Mouse (Mus musculus): Measurements from ENCODE around the gene Gfod1. TPM values are rescaled to one million over a fixed set of nuclear protein-coding genes. Genes with fewer than 3 reads are reported as not detected.

Gfod1 gene
- total RNA-seq, 1 experiment from 2014 or later = 9.0 TPM

- no peak for DNase-seq
Measured at GRCm38 (mm10) chr13:43152005-43152520, 151.9 kb downstream of the Gfod1 start.

GRCm38 (mm10) chr13:43149661-43150060, 154.3 kb downstream of the Gfod1 start:
- DNase-seq = no peak

- DNase-seq = no peak
Measured at GRCm38 (mm10) chr13:43148692-43149091, 155.3 kb downstream of the Gfod1 start.

- DNase-seq = no peak
Measured at GRCm38 (mm10) chr13:43146515-43147258, 157.3 kb downstream of the Gfod1 start.

Other genes starting within 250 kb of the Gfod1 start
- gene Tbc1d7, start 132.7 kb downstream of the Gfod1 start, total RNA-seq (2021) = 20.9 and 21.5 TPM in 2 replicates
- 28.4 and 32.7 TPM in 2 replicates for gene Sirt5, start 61.3 kb upstream of the Gfod1 start, total RNA-seq (2021)
- 116 TPM in 2 replicates for gene Nol7, start 94.2 kb upstream of the Gfod1 start, total RNA-seq (2021)
- gene Ranbp9, start 177.1 kb upstream of the Gfod1 start, total RNA-seq (2021) = 56.6 and 64.7 TPM in 2 replicates

Measured in adrenal gland, postnatal 25 days (tissue).